Mouse (Mus musculus) layer of hippocampus, adult 9-10 months (tissue): ENCODE data around the gene Csnk2b.
A peak's percentile ranks its signal among the peaks of the same experiment; 100 is the strongest.
"Not testable (repeated sequence)": the region's sequence is repeated elsewhere in the genome, so short reads cannot be mapped to it uniquely, and the experiment has no call there.

Source experiments
- DNase-seq: peaks from one replicate; pipeline ENCODE4 v3.0.0; 2022; ENCODE audit warnings: low spot score

Csnk2b gene

GRCm38 (mm10) chr17:35152121-35152520 is 30.3 kb upstream of the Csnk2b start:
- DNase-seq = no peak

- no peak for DNase-seq
Measured at GRCm38 (mm10) chr17:35147922-35148639, 26.2 kb upstream of the Csnk2b start.

- no peak for DNase-seq
Measured at GRCm38 (mm10) chr17:35147348-35147747, 25.5 kb upstream of the Csnk2b start.

- DNase-seq = no peak
Measured at GRCm38 (mm10) chr17:35146139-35146538, 24.3 kb upstream of the Csnk2b start.

- no peak for DNase-seq
Measured at GRCm38 (mm10) chr17:35141971-35142370, 20.1 kb upstream of the Csnk2b start.

GRCm38 (mm10) chr17:35140490-35140996 is 18.7 kb upstream of the Csnk2b start:
- no peak for DNase-seq

- DNase-seq = no peak
Measured at GRCm38 (mm10) chr17:35139269-35139668, 17.4 kb upstream of the Csnk2b start.

- no peak for DNase-seq
Measured at GRCm38 (mm10) chr17:35135591-35136320, 13.9 kb upstream of the Csnk2b start.

- peak; percentile 96 for DNase-seq
Measured at GRCm38 (mm10) chr17:35134801-35135590, 13.1 kb upstream of the Csnk2b start, which contains the start of gene Bag6. Gene Bag6 (plus strand): TSS chr17:35135178.

- no peak for DNase-seq
Measured at GRCm38 (mm10) chr17:35133517-35133916, 11.7 kb upstream of the Csnk2b start.

- DNase-seq = no peak
Measured at GRCm38 (mm10) chr17:35132174-35132560, 10.3 kb upstream of the Csnk2b start.

- no peak for DNase-seq
Measured at GRCm38 (mm10) chr17:35131500-35132173, 9.8 kb upstream of the Csnk2b start, which contains the start of gene Apom. Gene Apom (minus strand): TSS chr17:35132050.

GRCm38 (mm10) chr17:35131038-35131437 is 9.2 kb upstream of the Csnk2b start:
- no peak for DNase-seq

GRCm38 (mm10) chr17:35128996-35129395 is 7.1 kb upstream of the Csnk2b start:
- DNase-seq = no peak

GRCm38 (mm10) chr17:35127017-35127416 is 5.2 kb upstream of the Csnk2b start:
- no peak for DNase-seq

- DNase-seq = no peak
Measured at GRCm38 (mm10) chr17:35126206-35126611, 4.4 kb upstream of the Csnk2b start, which contains the start of gene D17H6S53E. Gene D17H6S53E (plus strand): TSS chr17:35126373.

GRCm38 (mm10) chr17:35125578-35125977 is 3.7 kb upstream of the Csnk2b start:
- no peak for DNase-seq

- DNase-seq = no peak
Measured at GRCm38 (mm10) chr17:35125081-35125480, 3.2 kb upstream of the Csnk2b start.

- DNase-seq = not testable (repeated sequence)
Measured at GRCm38 (mm10) chr17:35124261-35124896, 2.5 kb upstream of the Csnk2b start.

GRCm38 (mm10) chr17:35123287-35123686 is 1.4 kb upstream of the Csnk2b start:
- DNase-seq = not testable (repeated sequence)

GRCm38 (mm10) chr17:35121143-35121799 is 582 bp downstream of the Csnk2b start, which contains the start of gene Gpank1:
Gene Gpank1 (plus strand): TSS chr17:35121455.
- DNase-seq = peak; percentile 89
